Mouse (Mus musculus) lung, adult 2 months (tissue): ENCODE results near the gene Krtap4-2.

Source experiments
- CTCF ChIP-seq: fragments of 200-500 bp; IDR thresholded peaks from 2 replicates; pipeline ENCODE4 v1.5.1; 2011; ENCODE audit warnings: mild to moderate bottlenecking, low read length, control low read depth; ENCODE audit not compliant: insufficient read depth
- POLR2A ChIP-seq: fragments of 200-500 bp; IDR thresholded peaks from 2 replicates; pipeline ENCODE4 v1.6.1; 2011; ENCODE audit warnings: low read depth, mild to moderate bottlenecking, control low read depth, low read length, borderline replicate concordance; ENCODE audit errors: extremely low read depth

DNA sequence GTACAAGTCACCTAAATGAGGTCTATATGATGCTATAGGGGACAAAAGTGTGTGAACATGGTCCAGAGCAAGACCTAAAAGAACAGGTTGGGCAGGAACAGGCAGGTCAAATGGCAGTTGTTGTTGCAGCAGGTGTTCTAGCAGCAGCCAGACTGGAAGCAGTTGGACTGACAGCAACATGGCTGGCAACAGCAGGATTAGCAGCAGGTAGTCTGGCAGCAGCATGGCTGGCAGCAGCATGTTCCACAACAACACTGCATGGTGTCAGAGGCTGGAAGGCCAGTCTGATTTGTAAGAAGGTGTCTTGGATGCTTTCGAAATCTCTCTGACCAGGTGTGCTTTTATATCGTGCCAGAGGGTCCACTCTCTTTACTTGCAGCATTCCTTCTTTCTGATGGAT lies 48.6 kb upstream of the Krtap4-2 start:
- no peak for TF ChIP-seq CTCF
- TF ChIP-seq POLR2A: no peak
